Mouse (Mus musculus): ENCODE results near the gene Wnt3a. TPM values are rescaled to one million over a fixed set of nuclear protein-coding genes. Genes with fewer than 3 reads are reported as not detected.

The Wnt3a gene
- polyA plus RNA-seq, 1 experiment from 2014 or later, result 6.8 TPM

- Histone ChIP-seq H3K36me3 (replicated peaks) (no peaks in the 10 kb centered on the region), H3K4me3 (replicated peaks) (no peak overlapping the region), H3K9ac (no peak overlapping the region), H3K4me1 (no peaks in the 10 kb centered on the region), H3K27me3 (0 out of 2 replicates have a peak, but pooled peaks cover 4% of the 10 kb centered on the region), H3K4me2 (no peak overlapping the region), H3K27ac (no peak overlapping the region), H3K9me3 (no peaks in the 10 kb centered on the region)
- ATAC-seq (ENCODE audit: low FRiP score), result no peak
- WGBS, result 78% methylated on average over 3 of the region's 3 CpGs
Measured at GRCm38 (mm10) chr11:59322988-59323387, 32.4 kb upstream of the Wnt3a start.

- ATAC-seq (ENCODE audit: low FRiP score), result no peak
- H3K36me3 ChIP-seq (replicated peaks), result no peaks in the 10 kb centered on the region
- WGBS, result 61% methylated on average over 6 of the region's 6 CpGs
- H3K4me1 ChIP-seq, result peaks cover 16% of the 10 kb centered on the region
- no peak overlapping the region for H3K27ac ChIP-seq
- H3K4me3 ChIP-seq (replicated peaks), result no peak overlapping the region
- no peak overlapping the region for H3K4me2 ChIP-seq
- H3K9ac ChIP-seq, result no peak overlapping the region
- H3K27me3 ChIP-seq, result peaks cover 15% of the 10 kb centered on the region
- H3K9me3 ChIP-seq, result no peaks in the 10 kb centered on the region
Measured at GRCm38 (mm10) chr11:59316517-59316916, 26.0 kb upstream of the Wnt3a start.

GRCm38 (mm10) chr11:59313944-59314343 is 23.4 kb upstream of the Wnt3a start:
- Histone ChIP-seq H3K4me2 (no peak overlapping the region), H3K4me1 (peaks cover 36% of the 10 kb centered on the region), H3K27me3 (peaks cover 32% of the 10 kb centered on the region), H3K9ac (no peak overlapping the region), H3K4me3 (replicated peaks) (no peak overlapping the region), H3K27ac (no peak overlapping the region), H3K36me3 (replicated peaks) (no peaks in the 10 kb centered on the region), H3K9me3 (no peaks in the 10 kb centered on the region)
- no peak for ATAC-seq (ENCODE audit: low FRiP score)
- 72% methylated on average over 11 of the region's 11 CpGs for WGBS

- no peak overlapping the region for H3K27ac ChIP-seq
- ATAC-seq (ENCODE audit: low FRiP score), result no peak
- no peak overlapping the region for H3K4me2 ChIP-seq
- no peaks in the 10 kb centered on the region for H3K36me3 ChIP-seq (replicated peaks)
- WGBS, result 68% methylated on average over 17 of the region's 17 CpGs
- H3K27me3 ChIP-seq, result peaks cover 39% of the 10 kb centered on the region
- no peak overlapping the region for H3K4me3 ChIP-seq (replicated peaks)
- H3K9me3 ChIP-seq, result no peaks in the 10 kb centered on the region
- peaks cover 44% of the 10 kb centered on the region for H3K4me1 ChIP-seq
- H3K9ac ChIP-seq, result no peak overlapping the region
Measured at GRCm38 (mm10) chr11:59313029-59313811, 22.7 kb upstream of the Wnt3a start.

GRCm38 (mm10) chr11:59312501-59312900 is 21.9 kb upstream of the Wnt3a start:
- peaks cover 50% of the 10 kb centered on the region for H3K4me1 ChIP-seq
- no peaks in the 10 kb centered on the region for H3K36me3 ChIP-seq (replicated peaks)
- 66% methylated on average over 8 of the region's 8 CpGs for WGBS
- no peak overlapping the region for H3K27ac ChIP-seq
- H3K9ac ChIP-seq, result no peak overlapping the region
- peaks cover 47% of the 10 kb centered on the region for H3K27me3 ChIP-seq
- H3K4me3 ChIP-seq (replicated peaks), result no peak overlapping the region
- H3K9me3 ChIP-seq, result no peaks in the 10 kb centered on the region
- no peak overlapping the region for H3K4me2 ChIP-seq
- no peak for ATAC-seq (ENCODE audit: low FRiP score)

- Histone ChIP-seq H3K9ac (no peak overlapping the region), H3K4me3 (replicated peaks) (no peak overlapping the region), H3K27ac (no peak overlapping the region), H3K36me3 (replicated peaks) (no peaks in the 10 kb centered on the region), H3K4me2 (no peak overlapping the region), H3K4me1 (peaks cover 55% of the 10 kb centered on the region), H3K9me3 (no peaks in the 10 kb centered on the region), H3K27me3 (peaks cover 51% of the 10 kb centered on the region)
- no peak for ATAC-seq (ENCODE audit: low FRiP score)
- WGBS, result 73% methylated on average over 6 of the region's 6 CpGs
Measured at GRCm38 (mm10) chr11:59312060-59312459, 21.5 kb upstream of the Wnt3a start.

- Histone ChIP-seq H3K4me3 (replicated peaks) (no peak overlapping the region), H3K9me3 (no peaks in the 10 kb centered on the region), H3K27me3 (peaks cover 67% of the 10 kb centered on the region), H3K4me2 (no peak overlapping the region), H3K9ac (no peak overlapping the region), H3K4me1 (peaks cover 69% of the 10 kb centered on the region), H3K27ac (0 out of 2 replicates have a peak overlapping the region, but pooled peaks have one; percentile 60), H3K36me3 (replicated peaks) (no peaks in the 10 kb centered on the region)
- 32% methylated on average over 8 of the region's 8 CpGs for WGBS
- no peak for ATAC-seq (ENCODE audit: low FRiP score)
Measured at GRCm38 (mm10) chr11:59309976-59310375, 19.4 kb upstream of the Wnt3a start.

- peaks cover 69% of the 10 kb centered on the region for H3K4me1 ChIP-seq
- WGBS, result 6% methylated on average over 10 of the region's 12 CpGs
- H3K4me2 ChIP-seq, result peak overlapping the region; percentile 88
- H3K27me3 ChIP-seq, result peaks cover 75% of the 10 kb centered on the region
- no peak overlapping the region for H3K4me3 ChIP-seq (replicated peaks)
- H3K36me3 ChIP-seq (replicated peaks), result no peaks in the 10 kb centered on the region
- H3K9me3 ChIP-seq, result no peaks in the 10 kb centered on the region
- no peak for ATAC-seq (ENCODE audit: low FRiP score)
- peak overlapping the region; percentile 60; the same call in 1 of the 2 replicates for H3K27ac ChIP-seq
- no peak overlapping the region for H3K9ac ChIP-seq
Measured at GRCm38 (mm10) chr11:59309106-59309805, 18.7 kb upstream of the Wnt3a start.

- 52% methylated on average over 6 of the region's 6 CpGs for WGBS
- ATAC-seq (ENCODE audit: low FRiP score), result no peak
- H3K9ac ChIP-seq, result no peak overlapping the region
- peak overlapping the region; percentile 56; the same call in 1 of the 2 replicates for H3K4me3 ChIP-seq (replicated peaks)
- 0 out of 2 replicates have a peak overlapping the region, but pooled peaks have one; percentile 60 for H3K27ac ChIP-seq
- peaks cover 69% of the 10 kb centered on the region for H3K4me1 ChIP-seq
- H3K4me2 ChIP-seq, result peak overlapping the region; percentile 88
- H3K9me3 ChIP-seq, result no peaks in the 10 kb centered on the region
- H3K36me3 ChIP-seq (replicated peaks), result no peaks in the 10 kb centered on the region
- H3K27me3 ChIP-seq, result peaks cover 81% of the 10 kb centered on the region
Measured at GRCm38 (mm10) chr11:59308625-59309024, 18.1 kb upstream of the Wnt3a start.

- Histone ChIP-seq H3K4me2 (peak overlapping the region; percentile 88), H3K4me1 (peaks cover 66% of the 10 kb centered on the region), H3K27ac (no peak overlapping the region), H3K4me3 (replicated peaks) (peak overlapping the region; percentile 56), H3K36me3 (replicated peaks) (no peaks in the 10 kb centered on the region), H3K27me3 (peaks cover 86% of the 10 kb centered on the region), H3K9me3 (no peaks in the 10 kb centered on the region), H3K9ac (no peak overlapping the region)
- WGBS, result 21% methylated on average over 12 of the region's 12 CpGs
- ATAC-seq (ENCODE audit: low FRiP score), result no peak
Measured at GRCm38 (mm10) chr11:59308164-59308542, 17.6 kb upstream of the Wnt3a start.

GRCm38 (mm10) chr11:59307422-59308163 is 17.0 kb upstream of the Wnt3a start:
- Histone ChIP-seq H3K9me3 (no peaks in the 10 kb centered on the region), H3K4me2 (peak overlapping the region; percentile 88), H3K9ac (peak overlapping the region; percentile 52; the same call in 1 of the 2 replicates), H3K36me3 (replicated peaks) (no peaks in the 10 kb centered on the region), H3K4me1 (peaks cover 63% of the 10 kb centered on the region), H3K27me3 (peaks cover 88% of the 10 kb centered on the region), H3K27ac (no peak overlapping the region), H3K4me3 (replicated peaks) (peak overlapping the region; percentile 56)
- ATAC-seq (ENCODE audit: low FRiP score), result peak; percentile 67
- WGBS, result under 1% methylated on average over 45 of the region's 45 CpGs

Data from forebrain, embryonic 12.5 days (tissue).